In the genomic region with DNA sequence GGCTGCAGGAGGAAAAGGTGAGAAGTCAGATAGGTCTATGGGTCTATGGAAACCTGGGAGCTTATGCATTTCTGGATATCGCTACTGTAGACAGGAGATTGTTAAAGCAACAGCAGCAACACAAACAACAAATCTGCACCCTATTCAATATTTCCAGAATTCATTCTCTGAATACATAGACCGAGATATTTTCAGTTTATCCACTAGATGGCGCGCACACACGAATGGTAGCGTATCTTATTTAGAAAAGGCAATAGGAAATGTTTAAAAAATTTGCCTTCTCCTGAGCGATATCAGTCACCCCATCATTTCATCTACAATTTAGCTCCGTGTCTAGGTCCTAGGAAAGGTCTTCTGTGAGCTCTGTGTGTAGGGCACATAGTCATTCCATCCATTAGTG, we compare ENCODE assay signal across 9 mouse cellular contexts. TPM values are rescaled to one million over a fixed set of nuclear protein-coding genes. Genes with fewer than 3 reads are reported as not detected.
DNase-seq lines count a peak whose midpoint lies in the region; ATAC-seq and TF ChIP-seq lines count a peak whose summit lies in the region.
"Had no signal": no experiment of that assay in that cellular context is flagged by ENCODE, and none has a peak within 500 bp of the region (broad histone marks: within the 10 kb centered on the region; RNA-seq: fewer than 3 reads in every experiment).

No protein-coding gene starts in this region.

- H3K4me3 ChIP-seq in lung, embryonic 14.5 days (ENCODE audit: low read depth, low read length): no peak overlapping the region
- H3K4me3 ChIP-seq in lung, adult 2 months (replicated peaks; ENCODE audit: extremely low read depth, low read depth, low read length): no peak overlapping the region
- H3K4me3 ChIP-seq: megakaryocyte, embryonic 14.5 days had no signal

- intact Hi-C loops in left cerebral cortex, postnatal 14 days (cut with DNase I): no loop called here

- no peak for TF ChIP-seq POLR2A in lung, adult 2 months (IDR thresholded peaks at IDR 0.05; ENCODE audit: borderline replicate concordance, extremely low read depth, low read depth, low read length)

- no peaks in the 10 kb centered on the region for H3K9me3 ChIP-seq in lung, embryonic 14.5 days (ENCODE audit: low read depth, low read length)
- H3K9me3 ChIP-seq: megakaryocyte, embryonic 14.5 days had no signal

- H3K4me2 ChIP-seq in lung, embryonic 14.5 days: no peak overlapping the region

- no peaks in the 10 kb centered on the region for H3K4me1 ChIP-seq in lung, embryonic 14.5 days (ENCODE audit: insufficient read depth)
- H3K4me1 ChIP-seq in lung, adult 2 months (ENCODE audit: control insufficient read depth, insufficient read depth, low read length): no peaks in the 10 kb centered on the region
- H3K4me1 ChIP-seq: megakaryocyte, embryonic 14.5 days had no signal

- DNase-seq in embryo, embryonic 10 days (ENCODE audit: low spot score): peak; percentile 73
- DNase-seq in embryo, embryonic 9.5 days (ENCODE audit: extremely low spot score): no peak
- DNase-seq in lung, embryonic 14.5 days: peak; percentile 83
- no peak for DNase-seq in lung, adult 2 months
- peak; percentile 77 for DNase-seq in embryo, embryonic 10.5 days (ENCODE audit: low spot score)
- DNase-seq in left cerebral cortex, postnatal 14 days (ENCODE audit: low spot score in 2 of 2): peak; percentile 39 to 51
- DNase-seq in telencephalon, adult 2 months (ENCODE audit: low read depth, low spot score): peak; percentile 19
- DNase-seq in gastrocnemius, postnatal 4 days (ENCODE audit: low spot score in 2 of 2): no peak

- H3K27ac ChIP-seq in lung, embryonic 14.5 days (ENCODE audit: low read depth): no peak overlapping the region

- peak; percentile 72 for TF ChIP-seq CTCF in lung, embryonic 14.5 days (IDR thresholded peaks at IDR 0.05; ENCODE audit: low read depth)
- TF ChIP-seq CTCF in lung, adult 2 months (IDR thresholded peaks at IDR 0.05; ENCODE audit: insufficient read depth, low read length): no peak

- ATAC-seq in lung, embryonic 14.5 days (ENCODE audit: insufficient read depth): no peak

- 2% methylated on average over 8 of the region's 8 CpGs for WGBS in lung, embryonic 14.5 days
- 4% methylated on average over 8 of the region's 8 CpGs for WGBS in lung, adult 2 months

- H3K27me3 ChIP-seq in lung, embryonic 14.5 days (ENCODE audit: insufficient read depth, low read length): no peaks in the 10 kb centered on the region
- H3K27me3 ChIP-seq: megakaryocyte, embryonic 14.5 days had no signal

- H3K36me3 ChIP-seq in lung, embryonic 14.5 days (ENCODE audit: insufficient read depth): no peaks in the 10 kb centered on the region

- no peak overlapping the region for H3K9ac ChIP-seq in lung, embryonic 14.5 days

RNA-seq across cellular contexts. Expression of a gene that starts 21.1 kb away (rescaled TPM):
- 1.9 and 2.3 TPM in 2 replicates for polyA plus RNA-seq in lung, embryonic 14.5 days (2014; fragmentation: Nextera tagmentation; extraction: Ambion mirVana)
- polyA plus RNA-seq in lung, adult 2 months (2012; rRNA removed): 0.05 and 0.27 TPM in 2 replicates
- total RNA-seq in left cerebral cortex, postnatal 14 days (2021): 1 to 10 TPM in 1 of 2 experiments, under 1 TPM in 1; 0.94 to 1.1 TPM
- total RNA-seq in gastrocnemius, postnatal 4 days (2021): 1 to 10 TPM in 1 of 2 experiments, under 1 TPM in 1; 0.15 to 1.0 TPM

Comparison
In these comparisons a context has a peak if more than half of its experiments do, and no peak if none do; other contexts are left out.
1. DNase-seq: peak in embryo, embryonic 10 days (single experiment), lung, embryonic 14.5 days (single experiment), embryo, embryonic 10.5 days (single experiment), left cerebral cortex, postnatal 14 days (2 of 2) and telencephalon, adult 2 months (single experiment); none in embryo, embryonic 9.5 days (single experiment), lung, adult 2 months (single experiment) and gastrocnemius, postnatal 4 days (0 of 2).